Mouse (Mus musculus): ENCODE measurements around the gene Nacad.
A peak's percentile ranks its signal among the peaks of the same experiment; 100 is the strongest.
"Not testable (repeated sequence)": the region's sequence is repeated elsewhere in the genome, so short reads cannot be mapped to it uniquely, and the experiment has no call there.

Nacad gene

GRCm38 (mm10) chr11:6605491-6606399 is at the start of gene Nacad:
Gene Nacad (minus strand): TSS chr11:6606053.
- DNase-seq (ENCODE audit: low spot score), result no peak

- DNase-seq (ENCODE audit: low spot score), result peak; percentile 82
Observed at GRCm38 (mm10) chr11:6654903-6655302, 49.0 kb upstream of the Nacad start.

- DNase-seq (ENCODE audit: low spot score), result not testable (repeated sequence)
Observed at GRCm38 (mm10) chr11:6652978-6653377, 47.1 kb upstream of the Nacad start.

GRCm38 (mm10) chr11:6650519-6650918 is 44.7 kb upstream of the Nacad start:
- no peak for DNase-seq (ENCODE audit: low spot score)

GRCm38 (mm10) chr11:6647831-6648724 is 42.2 kb upstream of the Nacad start:
- DNase-seq (ENCODE audit: low spot score), result no peak

GRCm38 (mm10) chr11:6644566-6644965 is 38.7 kb upstream of the Nacad start:
- no peak for DNase-seq (ENCODE audit: low spot score)

GRCm38 (mm10) chr11:6639072-6639471 is 33.2 kb upstream of the Nacad start:
- DNase-seq (ENCODE audit: low spot score), result no peak

GRCm38 (mm10) chr11:6638537-6638936 is 32.7 kb upstream of the Nacad start, which contains the start of gene Wap:
Gene Wap (minus strand): TSS chr11:6638637.
- no peak for DNase-seq (ENCODE audit: low spot score)

- DNase-seq (ENCODE audit: low spot score), result no peak
Observed at GRCm38 (mm10) chr11:6636150-6636549, 30.3 kb upstream of the Nacad start.

GRCm38 (mm10) chr11:6629655-6630054 is 23.8 kb upstream of the Nacad start:
- peak; percentile 56 for DNase-seq (ENCODE audit: low spot score)

- peak; percentile 54 for DNase-seq (ENCODE audit: low spot score)
Observed at GRCm38 (mm10) chr11:6628568-6628967, 22.7 kb upstream of the Nacad start.

GRCm38 (mm10) chr11:6627731-6628130 is 21.9 kb upstream of the Nacad start:
- no peak for DNase-seq (ENCODE audit: low spot score)

- no peak for DNase-seq (ENCODE audit: low spot score)
Observed at GRCm38 (mm10) chr11:6626388-6626772, 20.5 kb upstream of the Nacad start.

GRCm38 (mm10) chr11:6625478-6626387 is 19.9 kb upstream of the Nacad start, which contains the start of gene Tbrg4:
Gene Tbrg4 (minus strand): TSS chr11:6626067.
- DNase-seq (ENCODE audit: low spot score), result peak; percentile 94

- DNase-seq (ENCODE audit: low spot score), result no peak
Observed at GRCm38 (mm10) chr11:6624619-6625382, 18.9 kb upstream of the Nacad start.

- DNase-seq (ENCODE audit: low spot score), result no peak
Observed at GRCm38 (mm10) chr11:6623704-6624103, 17.9 kb upstream of the Nacad start.

GRCm38 (mm10) chr11:6615250-6616205 is 9.7 kb upstream of the Nacad start:
- no peak for DNase-seq (ENCODE audit: low spot score)

GRCm38 (mm10) chr11:6605021-6605481 is 802 bp downstream of the Nacad start:
- no peak for DNase-seq (ENCODE audit: low spot score)

GRCm38 (mm10) chr11:6604604-6604936 is 1.3 kb downstream of the Nacad start:
- DNase-seq (ENCODE audit: low spot score), result no peak

Data from c-Kit-positive CD71-positive TER-119-positive erythroid progenitor cells, embryonic 14.5 days (primary cell).